Mouse (Mus musculus) hindbrain, embryonic 16.5 days (tissue): ENCODE measurements at regions not wholly inside any gene's neighbourhood (a gene's known extent, or its start where the extent isn't known, plus 50 kb on each side); places are given as distances from the start of the nearest gene placed in this dataset.

Source experiments
- ATAC-seq: fragments of 200-750 bp; cut with Nextera tagmentation; 2 replicates; pipeline ENCODE4 v1.8.0; 2017; ENCODE audit warnings: moderate TSS enrichment, moderate library complexity
- H3K27ac ChIP-seq: fragments of 300-500 bp; sonication (generic); 2 replicates; pipeline ENCODE4 v1.5.1; 2014; ENCODE audit warnings: low read depth, mild to moderate bottlenecking, control low read depth, low read length, moderate library complexity
- H3K27me3 ChIP-seq: fragments of 300-500 bp; sonication (generic); replicated peaks from 2 replicates; pipeline ENCODE4 v1.6.1; 2014; ENCODE audit warnings: low read length; ENCODE audit not compliant: control insufficient read depth, insufficient read depth
- H3K36me3 ChIP-seq: fragments of 300-500 bp; sonication (generic); 2 replicates; pipeline ENCODE4 v1.6.1; 2014; ENCODE audit warnings: mild to moderate bottlenecking, low read length, moderate library complexity, mixed read lengths; ENCODE audit not compliant: control insufficient read depth, insufficient read depth
- H3K4me1 ChIP-seq: fragments of 300-500 bp; sonication (generic); 2 replicates; pipeline ENCODE4 v1.6.1; 2014; ENCODE audit warnings: low read depth, low read length; ENCODE audit not compliant: control insufficient read depth, insufficient read depth
- H3K4me2 ChIP-seq: fragments of 300-500 bp; sonication (generic); 2 replicates; pipeline ENCODE4 v1.6.1; 2014; ENCODE audit warnings: mild to moderate bottlenecking, low read length, control low read depth, moderate library complexity
- H3K4me3 ChIP-seq: fragments of 300-500 bp; sonication (generic); 2 replicates; pipeline ENCODE4 v1.5.1; 2014; ENCODE audit warnings: mild to moderate bottlenecking, low read length, control low read depth, moderate library complexity
- H3K9ac ChIP-seq: fragments of 300-500 bp; sonication (generic); 2 replicates; pipeline ENCODE4 v1.6.1; 2014; ENCODE audit warnings: low read depth, mild to moderate bottlenecking, control low read depth, low read length, moderate library complexity
- H3K9me3 ChIP-seq: fragments of 300-500 bp; sonication (generic); 2 replicates; pipeline ENCODE4 v1.6.1; 2014; ENCODE audit warnings: mild to moderate bottlenecking, low read length, moderate library complexity; ENCODE audit not compliant: control insufficient read depth
- WGBS: fragments of 180-500 bp; shearing (Covaris S2); extraction: QIAGEN DNeasy Blood & Tissue Kit; methylation state at CpG from one replicate; pipeline ENCODE4 v1.1.7; 2014; 5-methylcytosine and 5-hydroxymethylcytosine counted together

- Histone ChIP-seq H3K4me1 (no peaks in the 10 kb centered on the region; the same call in 1 of the 2 replicates), H3K36me3 (no peaks in the 10 kb centered on the region), H3K27me3 (no peaks in the 10 kb centered on the region), H3K4me3 (no peak overlapping the region), H3K4me2 (no peak overlapping the region), H3K9me3 (no peaks in the 10 kb centered on the region), H3K27ac (no peak overlapping the region), H3K9ac (no peak overlapping the region)
- WGBS = 48% methylated on average over 6 of the region's 6 CpGs
- no peak for ATAC-seq
Measured at GRCm38 (mm10) chr10:119107728-119108127, 132.1 kb downstream of the Cand1 start.

GRCm38 (mm10) chr10:119106105-119106504 is 133.8 kb downstream of the Cand1 start:
- H3K9ac ChIP-seq = no peak overlapping the region
- H3K9me3 ChIP-seq = no peaks in the 10 kb centered on the region
- no peak overlapping the region for H3K4me3 ChIP-seq
- no peak overlapping the region for H3K4me2 ChIP-seq
- H3K4me1 ChIP-seq = no peaks in the 10 kb centered on the region; the same call in 1 of the 2 replicates
- WGBS = 89% methylated on average over 3 of the region's 3 CpGs
- no peaks in the 10 kb centered on the region for H3K36me3 ChIP-seq
- ATAC-seq = no peak
- H3K27ac ChIP-seq = no peak overlapping the region
- H3K27me3 ChIP-seq = no peaks in the 10 kb centered on the region

- ATAC-seq = no peak
- H3K9me3 ChIP-seq = no peaks in the 10 kb centered on the region
- no peak overlapping the region for H3K9ac ChIP-seq
- H3K27ac ChIP-seq = no peak overlapping the region
- no peaks in the 10 kb centered on the region for H3K36me3 ChIP-seq
- no peak overlapping the region for H3K4me2 ChIP-seq
- no peak overlapping the region for H3K4me3 ChIP-seq
- H3K4me1 ChIP-seq = no peaks in the 10 kb centered on the region
- WGBS = 50% methylated on average over 7 of the region's 7 CpGs
- H3K27me3 ChIP-seq = no peaks in the 10 kb centered on the region
Measured at GRCm38 (mm10) chr10:119105279-119105881, 134.5 kb downstream of the Cand1 start.

GRCm38 (mm10) chr10:119100511-119100910 is 139.3 kb downstream of the Cand1 start:
- Histone ChIP-seq H3K4me2 (no peak overlapping the region), H3K36me3 (no peaks in the 10 kb centered on the region), H3K9me3 (no peaks in the 10 kb centered on the region), H3K27me3 (no peaks in the 10 kb centered on the region), H3K4me1 (no peaks in the 10 kb centered on the region), H3K4me3 (no peak overlapping the region), H3K27ac (no peak overlapping the region), H3K9ac (no peak overlapping the region)
- WGBS = 23% methylated on average over 7 of the region's 7 CpGs
- ATAC-seq = peak; percentile 69; the same call in 1 of the 2 replicates

GRCm38 (mm10) chr10:119099092-119099792 is 140.6 kb downstream of the Cand1 start:
- 61% methylated on average over 10 of the region's 10 CpGs for WGBS
- H3K4me3 ChIP-seq = no peak overlapping the region
- no peak overlapping the region for H3K4me2 ChIP-seq
- no peaks in the 10 kb centered on the region for H3K27me3 ChIP-seq
- no peak overlapping the region for H3K27ac ChIP-seq
- no peak for ATAC-seq
- H3K36me3 ChIP-seq = no peaks in the 10 kb centered on the region
- H3K9ac ChIP-seq = no peak overlapping the region; the same call in 1 of the 2 replicates
- no peaks in the 10 kb centered on the region for H3K4me1 ChIP-seq
- no peaks in the 10 kb centered on the region for H3K9me3 ChIP-seq

GRCm38 (mm10) chr10:119094166-119094565 is 145.7 kb downstream of the Cand1 start:
- Histone ChIP-seq H3K4me2 (no peak overlapping the region), H3K4me1 (no peaks in the 10 kb centered on the region), H3K9me3 (no peaks in the 10 kb centered on the region), H3K27me3 (no peaks in the 10 kb centered on the region), H3K36me3 (no peaks in the 10 kb centered on the region), H3K9ac (no peak overlapping the region), H3K27ac (no peak overlapping the region), H3K4me3 (no peak overlapping the region)
- 90% methylated on average over 11 of the region's 11 CpGs for WGBS
- no peak for ATAC-seq

GRCm38 (mm10) chr10:119087886-119088285 is 152.0 kb downstream of the Cand1 start:
- Histone ChIP-seq H3K9ac (no peak overlapping the region), H3K4me2 (no peak overlapping the region), H3K36me3 (no peaks in the 10 kb centered on the region), H3K4me1 (no peaks in the 10 kb centered on the region), H3K9me3 (no peaks in the 10 kb centered on the region), H3K27me3 (no peaks in the 10 kb centered on the region), H3K4me3 (no peak overlapping the region), H3K27ac (no peak overlapping the region)
- no peak for ATAC-seq
- 91% methylated on average over 4 of the region's 4 CpGs for WGBS

- H3K4me2 ChIP-seq = no peak overlapping the region
- WGBS = 84% methylated on average over 5 of the region's 5 CpGs
- no peaks in the 10 kb centered on the region for H3K36me3 ChIP-seq
- no peak overlapping the region for H3K27ac ChIP-seq
- no peak overlapping the region for H3K4me3 ChIP-seq
- H3K4me1 ChIP-seq = no peaks in the 10 kb centered on the region
- no peak for ATAC-seq
- H3K9ac ChIP-seq = no peak overlapping the region
- H3K9me3 ChIP-seq = no peaks in the 10 kb centered on the region
- no peaks in the 10 kb centered on the region for H3K27me3 ChIP-seq
Measured at GRCm38 (mm10) chr10:119087071-119087665, 152.7 kb downstream of the Cand1 start.

GRCm38 (mm10) chr10:119086450-119086849 is 153.4 kb downstream of the Cand1 start:
- Histone ChIP-seq H3K4me3 (no peak overlapping the region), H3K9me3 (no peaks in the 10 kb centered on the region), H3K27ac (no peak overlapping the region), H3K36me3 (no peaks in the 10 kb centered on the region), H3K27me3 (no peaks in the 10 kb centered on the region), H3K9ac (no peak overlapping the region), H3K4me1 (no peaks in the 10 kb centered on the region), H3K4me2 (no peak overlapping the region)
- 73% methylated on average over 5 of the region's 5 CpGs for WGBS
- ATAC-seq = no peak
